Mouse (Mus musculus) E14TG2a.4 (cell line): ENCODE results near the gene Pgc.

Source experiments
- CTCF ChIP-seq: conservative IDR thresholded peaks from 2 replicates; pipeline ENCODE4 v1.5.1; 2014; ENCODE audit warnings: low read length
- NANOG ChIP-seq: IDR thresholded peaks from 2 replicates; pipeline ENCODE4 v1.6.1; 2014; ENCODE audit warnings: borderline replicate concordance, low read length, mixed read lengths

DNA sequence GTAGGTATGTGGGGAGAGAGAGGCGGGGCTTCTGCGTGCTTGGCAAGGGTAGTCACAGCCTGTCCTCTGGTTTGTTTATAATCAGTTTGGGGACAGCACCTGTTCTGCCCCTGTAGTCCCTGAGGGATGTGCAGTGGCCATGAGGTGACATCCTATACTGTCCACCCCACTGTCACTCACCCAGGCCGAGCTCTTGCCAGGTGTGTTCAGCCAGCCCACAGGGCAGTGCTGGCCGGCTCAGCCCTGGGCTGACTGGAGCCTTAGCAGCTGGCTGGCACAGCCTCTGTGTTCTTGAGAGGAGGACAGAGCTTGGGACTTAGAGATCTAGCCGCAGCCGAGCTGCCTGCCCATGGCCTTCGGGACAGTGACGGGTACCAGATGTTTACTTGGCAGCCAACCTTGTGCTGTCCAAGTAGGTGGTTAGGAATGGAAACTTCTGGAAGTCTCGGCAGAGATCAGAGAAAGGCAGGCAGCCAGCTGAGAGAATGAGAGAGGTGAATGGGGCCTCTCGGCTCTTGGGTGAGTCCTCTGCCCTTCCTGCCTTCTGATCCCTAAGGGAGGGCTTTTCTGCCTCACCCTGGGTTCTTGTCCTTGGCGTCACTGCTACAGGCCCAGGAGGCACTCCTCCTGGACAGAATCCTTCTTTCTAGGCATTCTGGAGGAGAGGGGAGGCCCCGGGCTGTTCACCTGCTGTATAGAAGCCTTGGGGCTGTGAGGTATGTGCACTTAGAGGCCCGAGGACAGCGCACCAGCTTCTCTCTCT lies 22.3 kb downstream of the Pgc start:
- TF ChIP-seq CTCF (no peak), NANOG (no peak)
